Mouse (Mus musculus): Measurements from ENCODE around the gene Defb3.
"Not testable (repeated sequence)": the region's sequence is repeated elsewhere in the genome, so short reads cannot be mapped to it uniquely, and the experiment has no call there.

Defb3 gene

GRCm38 (mm10) chr8:19293060-19293459 lies at the start of gene Defb3:
Gene Defb3 (plus strand): TSS chr8:19293360.
- DNase-seq (ENCODE audit: low spot score in 2 of 2) = not testable (repeated sequence)

- no peak for DNase-seq (ENCODE audit: low spot score in 2 of 2)
Measured at GRCm38 (mm10) chr8:19247280-19247679, 45.9 kb upstream of the Defb3 start, which contains the start of gene Defb5. Gene Defb5 (plus strand): TSS chr8:19247580.

- no peak for DNase-seq (ENCODE audit: low spot score in 2 of 2)
Measured at GRCm38 (mm10) chr8:19258136-19258535, 35.0 kb upstream of the Defb3 start.

GRCm38 (mm10) chr8:19259667-19260066 lies 33.5 kb upstream of the Defb3 start:
- no peak for DNase-seq (ENCODE audit: low spot score in 2 of 2)

- DNase-seq (ENCODE audit: low spot score in 2 of 2) = not testable (repeated sequence)
Measured at GRCm38 (mm10) chr8:19298361-19298760, 5.2 kb downstream of the Defb3 start.

- DNase-seq (ENCODE audit: low spot score in 2 of 2) = peak; percentile 5 to 13
Measured at GRCm38 (mm10) chr8:19331836-19332235, 38.7 kb downstream of the Defb3 start.

Measured in right cerebral cortex, adult 2 months (tissue).